Mouse (Mus musculus): ENCODE data around the gene Wwox.

Gene Wwox

DNA sequence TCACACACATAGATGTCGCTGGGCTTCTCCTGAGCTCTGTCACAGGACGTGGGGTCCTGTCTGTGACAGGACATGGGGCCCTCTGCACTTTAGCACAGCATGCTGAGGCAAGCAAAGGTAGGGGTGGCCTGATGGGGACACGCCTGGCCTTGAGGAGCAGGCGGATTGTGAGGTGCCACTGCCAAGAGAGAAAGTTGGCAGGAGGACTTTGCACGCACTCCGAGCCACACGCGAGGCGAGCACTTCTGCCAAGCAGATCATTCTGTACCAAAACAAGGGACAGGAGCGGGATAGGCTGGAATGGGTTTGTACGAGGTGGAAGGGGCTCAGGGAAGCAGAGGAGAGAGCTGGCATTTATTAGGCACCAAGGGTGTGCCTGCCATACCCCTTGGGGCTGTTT, 543.3 kb downstream of the Wwox start:
- peak; percentile 46 for DNase-seq

DNA sequence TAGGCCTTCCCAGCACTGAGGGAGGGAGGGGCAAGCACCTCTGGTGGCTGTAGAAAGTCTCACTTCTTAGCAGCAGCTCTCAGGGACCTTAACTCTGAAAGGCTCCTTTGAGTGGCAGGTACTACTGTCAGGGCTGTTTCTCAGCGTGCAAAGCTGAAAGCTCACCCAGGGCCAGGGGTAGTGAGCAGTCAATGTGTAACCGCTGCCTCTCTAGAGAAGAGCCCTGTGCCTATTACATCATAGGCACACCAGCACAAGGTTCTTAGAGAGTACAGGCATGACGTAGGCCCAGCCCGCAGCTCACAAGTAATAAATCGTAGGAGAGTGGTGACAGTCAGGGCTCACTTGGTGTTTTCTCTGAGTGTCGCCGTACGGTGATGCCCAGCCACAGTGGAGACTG, 545.0 kb downstream of the Wwox start:
- peak; percentile 43 for DNase-seq

DNA sequence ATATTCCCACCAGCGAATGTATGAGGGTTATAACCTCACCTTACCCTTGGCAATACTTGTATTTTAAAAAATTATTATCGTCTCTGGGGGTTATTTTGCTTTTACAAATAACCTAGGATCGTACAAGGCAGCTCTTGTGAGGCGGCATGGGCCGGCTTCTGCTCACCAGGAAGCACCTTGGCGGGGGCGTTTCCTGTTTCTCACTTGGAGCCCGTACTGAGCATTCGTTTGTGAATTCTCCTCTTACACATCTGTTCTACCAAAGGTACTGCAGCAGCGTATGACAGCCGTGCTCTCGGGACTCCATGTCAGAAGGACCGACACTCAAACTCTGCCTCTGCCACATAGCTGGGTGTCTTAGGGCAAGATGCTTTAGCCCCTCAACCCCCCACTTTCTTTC, 546.5 kb downstream of the Wwox start:
- DNase-seq, result no peak

DNA sequence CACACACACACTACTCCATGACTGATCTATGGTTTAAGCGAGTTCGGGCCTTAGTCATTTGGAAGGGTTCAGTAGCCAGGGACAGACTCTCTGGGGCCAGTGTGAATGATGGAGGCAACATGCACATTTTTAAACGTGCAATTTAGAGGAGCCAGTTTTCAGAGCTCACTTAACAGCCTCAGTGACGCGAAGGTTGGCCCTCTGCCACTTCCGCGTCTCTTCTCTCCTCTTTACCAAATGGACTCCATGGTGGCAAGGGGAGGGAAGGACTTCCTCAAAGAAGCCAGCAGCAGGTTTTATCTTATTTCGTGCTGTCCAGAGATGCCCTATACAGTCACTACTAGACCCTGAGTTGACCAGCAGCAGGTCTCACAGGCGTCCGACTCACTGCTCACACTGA, 547.5 kb downstream of the Wwox start:
- no peak for DNase-seq

DNA sequence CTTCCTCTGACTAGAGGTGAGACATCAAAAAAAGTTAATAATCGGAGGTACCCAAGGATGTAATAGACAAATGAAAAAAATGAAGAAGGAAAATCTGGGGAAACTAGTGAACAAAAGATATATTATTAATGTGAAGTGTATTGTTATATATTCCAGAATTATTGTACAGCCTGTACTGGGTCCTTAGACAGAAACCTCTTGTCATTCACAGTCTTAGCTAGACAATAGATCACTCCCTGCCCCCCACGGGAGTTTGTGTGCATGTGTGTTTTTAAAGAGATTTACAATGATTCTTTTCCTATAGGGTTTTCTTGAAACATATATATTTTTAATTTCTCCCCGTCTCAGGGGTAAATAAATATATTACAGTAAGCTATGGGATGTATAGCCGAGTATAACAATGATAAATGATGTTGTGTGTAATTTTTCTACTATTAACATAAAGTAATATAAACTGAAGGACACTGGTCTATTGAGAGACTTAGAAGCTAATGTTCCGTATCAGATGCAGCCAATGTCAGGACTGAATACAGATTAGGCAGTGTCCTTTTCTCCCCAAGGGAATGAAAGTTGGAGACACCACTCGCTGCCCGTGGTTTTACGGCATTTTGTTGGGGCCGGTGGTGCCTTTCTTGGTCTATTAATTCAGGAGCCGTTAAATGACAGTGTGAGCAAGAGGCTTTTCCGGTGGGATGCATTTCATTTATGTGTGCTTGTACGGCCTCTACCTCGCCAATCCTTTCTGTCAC, 551.6 kb downstream of the Wwox start:
- no peak for DNase-seq

DNA sequence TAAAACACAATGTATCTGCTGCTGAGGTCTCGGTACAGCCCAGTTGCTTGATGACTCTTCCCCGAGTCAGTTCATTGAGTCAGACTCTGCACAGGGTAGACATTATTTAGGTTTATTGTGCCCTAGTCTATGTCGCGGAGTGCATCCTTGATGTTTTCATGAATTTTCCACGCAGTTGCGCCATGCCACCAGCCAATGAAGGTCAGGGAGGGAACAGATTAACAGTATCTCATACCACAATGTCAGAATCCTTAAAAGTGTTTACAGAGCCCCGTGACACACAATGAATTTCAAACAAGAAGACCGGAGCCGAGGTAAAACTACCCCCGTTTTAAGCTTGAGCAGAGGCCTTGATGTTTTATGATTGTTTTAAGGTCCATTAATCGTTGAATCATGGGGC, 561.3 kb downstream of the Wwox start:
- DNase-seq, result no peak

DNA sequence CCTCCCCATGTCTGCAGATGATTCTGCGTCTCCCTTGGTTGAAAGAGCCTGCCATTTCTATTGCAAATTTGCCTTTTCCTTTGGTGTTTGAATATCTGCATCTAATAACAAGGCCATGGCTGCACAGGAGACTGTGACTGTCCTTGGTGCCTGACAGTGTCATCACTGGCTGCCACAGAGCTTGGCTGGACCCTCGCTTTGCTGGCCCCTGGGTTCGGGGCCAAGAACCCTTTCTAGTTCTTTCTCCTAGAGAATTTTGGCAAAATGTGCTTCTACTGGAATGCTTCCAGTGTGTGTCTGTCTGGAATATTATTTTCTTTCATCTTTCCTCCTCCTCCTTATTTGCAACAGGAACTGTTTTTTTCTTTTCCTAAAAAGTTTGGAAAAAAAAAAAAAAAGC, 565.6 kb downstream of the Wwox start:
- DNase-seq, result no peak

DNA sequence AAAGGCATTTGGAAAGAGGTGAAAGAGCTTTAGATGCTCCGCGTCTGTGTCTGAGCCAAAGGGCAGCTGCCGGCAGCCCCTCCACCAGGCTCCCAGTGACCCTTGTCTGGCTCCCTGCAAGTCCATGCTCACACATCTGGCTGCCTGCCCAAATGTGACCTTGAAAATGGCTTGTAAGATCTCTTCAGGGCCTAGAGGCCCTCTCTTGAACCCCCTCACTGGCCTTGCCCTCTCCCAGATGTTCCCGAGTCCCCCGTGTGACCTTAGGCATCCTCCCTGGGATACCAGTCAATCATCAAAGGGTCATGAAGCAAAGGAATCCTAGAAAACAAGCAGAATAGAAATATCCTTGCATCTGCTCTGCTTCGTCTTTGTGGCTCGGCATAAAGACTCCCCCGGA, 567.1 kb downstream of the Wwox start:
- DNase-seq, result no peak

DNA sequence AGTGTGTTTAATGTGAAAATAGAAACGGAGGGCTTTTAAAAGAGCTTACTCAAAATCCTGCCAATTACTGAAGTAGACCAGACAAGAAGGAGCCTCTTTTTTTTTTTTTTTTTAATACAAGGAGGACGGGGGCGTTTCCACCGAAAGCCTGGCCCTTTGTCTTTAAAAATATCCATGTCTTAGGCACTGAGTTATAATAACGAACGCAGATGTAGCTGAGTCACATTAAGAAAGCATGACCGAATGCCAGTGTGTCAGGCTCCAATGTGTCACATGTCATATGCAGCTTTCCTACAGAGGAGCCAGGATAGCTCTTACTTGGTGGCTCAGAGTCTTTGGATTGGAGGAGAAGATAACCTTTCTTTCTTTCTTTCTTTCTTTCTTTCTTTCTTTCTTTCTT, 567.8 kb downstream of the Wwox start:
- DNase-seq, result no peak

DNA sequence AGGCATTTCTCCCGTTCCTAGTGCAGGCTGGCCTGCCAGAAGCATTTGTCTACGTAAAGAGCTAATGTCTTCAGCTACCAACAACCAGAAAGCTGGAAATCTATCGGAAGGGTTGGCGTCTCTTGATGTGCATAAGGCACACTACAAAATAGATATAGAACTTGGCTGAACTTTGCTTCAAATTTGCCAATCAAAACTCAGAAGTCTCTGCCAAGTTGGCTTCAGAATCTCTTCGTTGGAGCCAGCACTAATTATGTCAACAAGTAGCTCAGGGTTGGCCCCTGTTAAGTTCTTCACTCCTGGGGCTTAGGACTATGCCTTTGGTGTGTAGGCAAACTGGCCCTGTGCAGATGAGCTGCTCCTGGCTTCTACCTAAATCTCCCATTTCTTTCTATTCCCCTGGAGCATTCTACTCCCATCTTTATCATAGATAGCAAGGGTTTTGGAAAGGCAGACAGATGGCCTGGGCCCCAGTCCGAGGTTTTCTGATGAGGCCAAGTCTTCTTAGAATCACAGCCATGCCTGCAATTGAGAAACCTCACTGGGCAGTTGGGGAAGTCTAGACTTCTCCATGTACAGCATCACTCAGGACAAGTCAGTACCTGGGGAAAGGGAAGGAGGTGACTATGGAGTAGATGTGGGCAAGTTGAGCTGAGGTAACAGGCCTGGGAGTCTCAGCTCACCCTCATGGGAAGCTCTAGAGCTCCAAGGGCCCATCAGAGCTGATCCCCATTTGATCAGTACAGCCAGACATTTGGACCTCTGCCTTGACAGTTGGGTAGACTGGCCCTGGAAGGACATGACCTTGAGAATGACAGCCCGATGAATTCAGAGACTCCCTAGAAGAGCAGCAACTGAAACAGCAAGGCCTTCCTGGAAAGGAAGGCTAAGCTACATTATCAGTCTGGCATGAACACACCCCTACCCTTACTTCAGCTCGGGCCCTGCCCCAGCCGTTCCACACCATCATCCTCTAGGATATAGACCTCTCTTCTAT, 569.5 kb downstream of the Wwox start:
- DNase-seq, result no peak

DNA sequence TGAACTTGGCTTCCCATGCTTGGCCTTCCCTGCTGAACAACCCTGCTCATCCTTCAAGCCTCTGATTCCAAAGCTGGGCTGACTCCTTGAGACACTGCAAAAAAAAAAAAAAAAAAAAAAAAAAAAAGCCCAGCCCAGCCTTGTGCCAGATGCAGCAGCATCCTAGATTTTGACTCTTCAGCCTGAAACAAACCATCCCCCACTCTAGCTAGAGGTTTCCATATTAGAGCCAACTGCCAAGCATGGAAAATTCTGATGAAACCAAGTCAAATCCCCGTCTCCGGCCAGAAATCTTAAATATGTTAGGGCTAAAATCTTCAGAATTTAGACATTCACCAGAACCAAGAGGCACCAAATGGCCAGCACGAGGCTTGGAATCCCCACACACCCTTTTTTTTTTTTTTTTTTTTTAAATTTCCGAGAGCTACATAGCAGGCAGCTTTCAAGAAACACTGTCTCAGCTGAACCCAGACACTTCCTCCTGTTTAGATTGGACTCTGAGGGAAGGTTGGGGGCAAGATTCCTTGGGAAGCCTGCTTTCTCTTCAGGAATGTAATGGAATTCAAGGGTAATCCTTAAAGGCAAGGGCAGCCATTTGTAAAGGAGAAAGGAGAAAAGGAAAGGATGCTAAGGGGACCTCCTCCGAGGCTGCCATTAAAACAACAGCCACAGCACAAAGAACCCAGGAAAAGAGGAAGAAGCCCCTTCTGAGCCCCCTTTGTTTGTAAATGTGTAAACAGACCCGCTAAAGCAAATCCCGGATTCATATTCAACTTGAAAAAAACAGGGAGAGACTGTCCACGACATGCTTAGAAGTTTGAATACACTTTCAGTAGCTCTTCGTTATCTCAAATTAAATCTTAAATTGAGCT, 570.7 kb downstream of the Wwox start:
- no peak for DNase-seq

DNA sequence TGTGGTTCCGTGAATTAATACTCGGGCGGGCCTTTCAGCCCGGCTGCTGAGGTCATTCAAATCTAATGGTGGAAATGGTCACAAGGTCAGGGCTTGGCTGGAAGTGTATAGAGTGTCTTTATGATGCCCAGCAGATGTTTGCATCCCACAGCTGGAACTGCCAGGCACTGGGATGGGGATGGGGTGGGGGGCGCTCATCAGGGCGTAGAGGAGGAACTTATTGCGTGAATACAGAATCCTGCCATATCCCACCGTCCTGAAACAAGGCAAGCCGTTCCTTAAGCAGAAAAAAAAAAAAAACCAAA, 571.3 kb downstream of the Wwox start:
- no peak for DNase-seq

DNA sequence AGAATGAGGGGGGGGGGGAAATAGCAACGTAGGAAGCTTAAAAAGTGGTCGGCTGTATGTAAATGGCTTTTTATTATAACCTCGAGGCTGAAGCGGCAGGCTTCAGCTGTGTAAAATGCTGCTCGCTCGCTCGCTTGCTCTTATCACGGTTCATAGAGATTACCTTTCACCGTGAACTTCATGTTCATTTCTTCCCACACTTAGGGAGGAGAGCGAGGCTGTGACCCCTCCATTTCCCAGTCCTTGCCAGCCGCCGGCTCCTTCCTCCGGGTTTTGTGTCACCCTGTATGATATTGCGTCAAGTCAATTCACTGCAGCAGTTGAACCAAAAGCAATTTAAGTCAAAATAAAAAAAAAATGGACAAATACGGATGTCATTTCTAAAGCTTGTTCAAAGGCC, 580.2 kb downstream of the Wwox start:
- DNase-seq, result no peak

DNA sequence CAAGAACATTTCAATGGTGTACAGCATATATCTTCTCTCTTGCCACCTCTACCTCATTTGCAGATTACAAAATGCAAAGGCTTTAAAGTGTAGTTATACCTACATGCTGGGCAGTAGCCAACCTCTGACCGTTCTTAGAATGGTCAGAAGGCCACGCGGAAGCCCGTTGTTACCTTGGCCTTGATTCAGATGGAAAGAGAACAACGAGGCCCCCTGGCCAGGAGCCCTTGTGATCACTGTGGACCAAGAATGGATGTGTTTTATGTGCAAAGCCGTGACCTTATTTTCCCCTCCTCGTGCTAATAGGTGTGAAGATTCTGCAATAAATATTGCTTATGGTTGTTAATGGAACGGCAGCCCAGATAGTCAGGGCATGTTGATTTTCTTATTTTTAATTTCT, 582.3 kb downstream of the Wwox start:
- no peak for DNase-seq

DNA sequence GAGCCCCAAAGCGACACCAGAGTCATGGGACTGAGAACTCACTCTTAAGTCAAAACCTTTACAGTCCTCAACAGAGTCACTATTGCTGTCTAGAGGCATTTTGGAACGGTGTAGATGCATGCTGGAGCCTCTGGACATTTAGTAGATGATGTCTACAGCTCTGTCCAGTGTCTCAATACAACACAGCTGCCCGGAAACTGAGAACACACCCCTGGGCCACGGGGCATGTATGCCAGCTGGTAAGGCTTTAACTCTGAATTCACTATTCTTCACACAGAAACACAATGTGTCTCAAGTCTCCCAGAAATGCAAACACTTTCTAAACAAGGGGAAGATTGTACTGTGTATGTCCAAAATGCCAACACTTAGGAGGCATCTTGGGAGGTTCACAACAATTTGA, 584.6 kb downstream of the Wwox start:
- DNase-seq, result no peak

DNA sequence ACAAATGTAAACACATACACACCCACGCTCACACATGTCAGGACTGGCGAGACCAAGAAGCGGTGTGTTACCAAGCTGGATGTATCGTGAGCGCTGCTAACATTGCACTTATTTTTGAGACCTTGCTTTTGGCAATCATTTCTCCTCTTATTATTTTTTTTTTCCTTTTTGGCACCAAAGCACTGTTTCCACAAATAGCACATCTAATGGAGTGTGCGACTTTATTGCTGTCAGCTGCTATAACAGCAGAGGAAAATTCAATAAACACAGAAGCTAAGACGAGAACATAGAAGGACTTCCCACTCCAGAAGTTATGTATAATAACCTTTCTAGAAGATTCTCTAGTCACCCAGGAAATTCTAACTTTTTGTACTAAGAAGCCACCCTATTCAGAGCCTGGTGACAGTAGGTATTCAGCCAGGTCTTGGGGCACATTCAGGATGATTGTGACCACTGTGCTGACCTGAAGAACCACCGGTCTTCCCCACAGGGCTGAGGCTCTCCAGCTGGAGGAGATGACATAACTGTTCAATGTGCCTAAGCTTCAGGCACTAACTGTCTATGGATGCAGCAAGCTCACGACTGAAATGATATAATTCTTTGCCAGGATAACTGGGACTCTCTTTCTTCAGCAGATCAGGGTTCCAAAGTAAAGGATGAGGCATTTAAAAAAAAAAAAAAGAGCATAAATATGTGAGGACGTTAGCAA, 586.1 kb downstream of the Wwox start:
- no peak for DNase-seq

DNA sequence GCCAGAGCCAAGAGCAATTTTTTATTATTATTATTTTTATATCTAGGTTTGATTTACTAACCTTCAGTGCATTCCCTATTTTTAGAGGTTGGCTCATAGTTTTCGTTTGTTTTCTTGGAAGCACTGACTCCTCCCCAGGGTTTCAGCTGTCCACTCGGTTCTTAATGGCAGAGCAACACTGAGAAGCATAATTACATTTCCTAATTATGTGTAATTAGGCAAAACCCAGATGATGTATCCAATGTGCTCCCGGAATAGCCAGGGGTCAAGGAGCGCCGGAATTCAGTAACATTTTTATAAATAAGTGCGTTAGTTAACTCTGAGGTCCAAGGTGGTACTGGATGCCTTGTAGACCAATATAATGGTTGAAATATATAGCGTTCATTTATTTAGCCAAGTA, 586.7 kb downstream of the Wwox start:
- DNase-seq, result no peak

DNA sequence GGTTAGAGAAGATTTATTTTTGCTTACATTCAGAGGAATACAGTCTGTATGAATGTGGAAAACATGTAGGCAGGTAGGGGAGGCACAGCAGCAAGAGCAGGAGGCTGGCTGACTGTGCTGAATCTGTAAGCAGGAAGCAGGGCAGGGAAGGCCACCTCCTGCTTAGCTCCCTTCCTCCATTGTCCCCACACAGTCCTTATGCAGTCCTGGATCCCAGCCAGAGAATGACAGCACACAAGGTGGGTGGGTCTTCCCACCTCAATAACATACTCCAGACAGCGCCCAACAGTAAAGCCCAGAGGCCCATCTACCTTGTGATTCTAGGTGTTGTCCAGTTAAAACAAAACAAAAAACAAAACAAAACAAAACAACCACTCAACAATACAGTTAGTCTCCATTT, 593.7 kb downstream of the Wwox start:
- DNase-seq, result no peak

DNA sequence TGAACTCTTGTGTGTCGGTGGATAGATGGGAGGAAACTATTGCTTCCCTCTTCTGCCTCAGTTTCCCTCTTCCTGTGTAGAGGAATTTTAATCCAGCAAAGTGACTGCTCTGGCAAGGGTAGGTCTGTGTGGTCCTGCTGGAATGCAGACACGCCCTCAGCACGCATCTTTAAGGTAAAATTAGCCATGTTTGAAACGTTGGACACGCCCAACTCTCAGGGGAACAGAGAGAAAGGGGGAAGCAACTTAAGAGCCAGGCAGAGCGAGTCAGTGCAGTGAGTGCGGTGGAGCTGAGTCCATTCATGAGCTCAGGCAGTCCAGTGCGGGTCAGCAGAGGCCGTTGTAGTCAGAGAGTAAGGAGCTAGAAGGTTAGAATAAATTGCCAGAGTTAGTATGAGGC, 596.6 kb downstream of the Wwox start:
- no peak for DNase-seq

DNA sequence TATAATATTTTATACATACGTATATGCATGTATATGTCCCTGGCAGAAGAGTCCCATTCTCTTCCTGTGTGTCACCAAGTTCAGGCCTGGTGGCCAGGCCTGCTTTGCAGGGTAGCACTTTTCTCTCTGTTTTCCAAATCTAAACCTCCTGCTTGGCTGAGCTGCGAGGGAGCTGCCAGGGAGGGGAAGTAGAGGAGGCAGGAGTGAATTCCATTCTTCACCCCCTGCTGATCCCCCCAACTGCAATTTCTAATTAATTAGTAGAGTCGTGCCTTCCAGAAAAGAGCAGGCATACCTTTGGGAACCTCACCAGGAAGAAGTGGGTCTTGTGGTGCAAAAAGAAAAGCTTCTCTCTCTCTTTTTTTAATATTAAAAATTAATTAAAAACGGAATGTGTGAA, 599.0 kb downstream of the Wwox start:
- DNase-seq, result no peak

DNA sequence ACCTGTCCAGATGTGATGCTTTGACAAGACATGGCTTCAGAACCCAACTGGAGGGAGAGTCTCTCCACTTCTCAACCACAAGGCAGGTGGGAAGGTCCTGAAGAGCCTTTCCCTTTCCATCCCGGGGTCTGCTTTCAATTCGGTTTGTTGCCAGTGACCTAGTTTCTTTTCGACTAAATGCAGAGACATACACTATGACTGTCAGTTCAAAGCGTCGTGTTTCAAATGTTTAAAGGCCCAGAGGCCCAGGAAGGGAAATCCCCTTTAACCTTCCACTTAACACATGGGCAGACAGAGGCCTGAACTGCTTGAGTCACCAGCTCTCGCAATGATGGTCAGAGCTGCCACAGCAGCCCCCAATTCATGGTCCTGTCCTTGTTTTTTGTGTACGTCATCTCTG, 606.3 kb downstream of the Wwox start:
- DNase-seq, result no peak

DNA sequence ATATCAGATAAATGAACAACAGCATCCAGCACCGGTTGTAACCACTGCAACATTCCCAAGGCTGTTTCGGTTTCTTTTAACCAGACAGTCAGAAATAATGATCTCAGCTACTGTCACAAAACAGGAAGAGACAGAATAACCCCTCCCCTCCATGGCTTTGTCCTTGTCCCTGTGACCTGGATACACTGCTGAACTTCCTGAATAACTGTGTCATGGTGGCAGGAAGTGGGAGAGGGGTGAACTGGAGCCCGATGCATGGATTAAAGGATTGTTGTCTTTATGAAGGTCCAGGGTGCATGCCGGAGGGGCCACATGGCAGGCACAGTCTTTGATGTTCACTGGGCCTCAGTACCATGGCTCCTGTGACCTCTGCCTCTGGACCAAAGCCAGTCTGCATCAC, 607.0 kb downstream of the Wwox start:
- peak; percentile 8 for DNase-seq
